14 mouse cellular contexts compared by ENCODE assay signal in genomic region chr13:53470437-53471151, GRCm38 (mm10). TPM values are rescaled to one million over a fixed set of nuclear protein-coding genes. Genes with fewer than 3 reads are reported as not detected.
DNase-seq lines count a peak whose midpoint lies in the region; ATAC-seq lines count a peak whose summit lies in the region.
"Had no signal": no experiment of that assay in that cellular context is flagged by ENCODE, and none has a peak within 500 bp of the region (broad histone marks: within the 10 kb centered on the region; RNA-seq: fewer than 3 reads in every experiment).

No protein-coding gene starts in this region.

- H3K9ac ChIP-seq in heart, embryonic 11.5 days (ENCODE audit: low read depth, low read length): no peak overlapping the region
- no peak overlapping the region for H3K9ac ChIP-seq in limb, embryonic 15.5 days
- H3K9ac ChIP-seq: liver, embryonic 14.5 days had no signal

- H3K9me3 ChIP-seq in heart, embryonic 11.5 days (replicated peaks; ENCODE audit: control insufficient read depth, low read length): no peaks in the 10 kb centered on the region
- no peaks in the 10 kb centered on the region for H3K9me3 ChIP-seq in hindbrain, embryonic 10.5 days
- no peaks in the 10 kb centered on the region for H3K9me3 ChIP-seq in limb, embryonic 15.5 days

- peak overlapping the region; percentile 71 for H3K4me3 ChIP-seq in heart, embryonic 11.5 days (ENCODE audit: low read depth, low read length)
- H3K4me3 ChIP-seq in hindbrain, embryonic 10.5 days: peak overlapping the region; percentile 59
- peak overlapping the region; percentile 59 for H3K4me3 ChIP-seq in limb, embryonic 15.5 days

- H3K27me3 ChIP-seq in heart, embryonic 11.5 days (ENCODE audit: control insufficient read depth, insufficient read depth, low read length): peaks cover 57% of the 10 kb centered on the region
- peaks cover 100% of the 10 kb centered on the region for H3K27me3 ChIP-seq in hindbrain, embryonic 10.5 days (ENCODE audit: insufficient read depth, poor library complexity, severe bottlenecking)
- peaks cover 73% of the 10 kb centered on the region for H3K27me3 ChIP-seq in limb, embryonic 15.5 days

- peak overlapping the region; percentile 69 for H3K4me2 ChIP-seq in heart, embryonic 11.5 days
- peak overlapping the region; percentile 89 for H3K4me2 ChIP-seq in limb, embryonic 15.5 days

- no peaks in the 10 kb centered on the region for H3K36me3 ChIP-seq in heart, embryonic 11.5 days (ENCODE audit: control insufficient read depth, insufficient read depth, low read length)
- peaks cover 5% of the 10 kb centered on the region; the same call in 1 of the 2 replicates for H3K36me3 ChIP-seq in hindbrain, embryonic 10.5 days
- no peaks in the 10 kb centered on the region for H3K36me3 ChIP-seq in limb, embryonic 15.5 days

- no peak overlapping the region for H3K27ac ChIP-seq in heart, embryonic 11.5 days (ENCODE audit: low read depth, low read length)
- peak overlapping the region; percentile 87 for H3K27ac ChIP-seq in hindbrain, embryonic 10.5 days
- H3K27ac ChIP-seq in limb, embryonic 15.5 days: no peak overlapping the region
- H3K27ac ChIP-seq: liver, embryonic 14.5 days had no signal

- ATAC-seq in heart, embryonic 11.5 days (replicated peaks; ENCODE audit: insufficient number of reproducible peaks, low FRiP score, low TSS enrichment): no peak
- no peak for ATAC-seq in limb, embryonic 15.5 days (ENCODE audit: insufficient number of reproducible peaks, low FRiP score, low TSS enrichment, low read depth)

- peaks cover 4% of the 10 kb centered on the region; the same call in 1 of the 2 replicates for H3K4me1 ChIP-seq in heart, embryonic 11.5 days (ENCODE audit: control insufficient read depth, insufficient read depth, low read length)
- H3K4me1 ChIP-seq in hindbrain, embryonic 10.5 days (replicated peaks): peaks cover 63% of the 10 kb centered on the region
- peaks cover 31% of the 10 kb centered on the region for H3K4me1 ChIP-seq in limb, embryonic 15.5 days

- DNase-seq in heart, postnatal 36 days: no peak
- DNase-seq in embryo, embryonic 10 days (ENCODE audit: low spot score): peak; percentile 42
- DNase-seq in hindbrain, embryonic 10.5 days (ENCODE audit: low spot score): no peak
- DNase-seq in layer of hippocampus, postnatal 14 days (ENCODE audit: low spot score in 2 of 2): no peak
- no peak for DNase-seq in spleen, adult 18-20 months
- no peak for DNase-seq in ovary, adult 18-20 months (ENCODE audit: low spot score)
- DNase-seq: adrenal gland, adult 2 months; layer of hippocampus, adult 9-11 months; thymus, adult 18-20 months had no signal

- 13% methylated on average over 9 of the region's 9 CpGs for WGBS in heart, embryonic 11.5 days (ENCODE audit: insufficient replicate concordance)
- WGBS in hindbrain, embryonic 10.5 days: 1% methylated on average over 9 of the region's 9 CpGs
- 25% methylated on average over 9 of the region's 9 CpGs for WGBS in limb, embryonic 15.5 days

- intact Hi-C loops in heart, postnatal 36 days (cut with DNase I): no loop called here

RNA-seq across cellular contexts. Expression of gene Msx2, which starts 2.3 kb away (rescaled TPM):
- polyA plus RNA-seq in heart, embryonic 11.5 days (2014; fragmentation: Nextera tagmentation; extraction: Ambion mirVana): 10.8 and 10.9 TPM in 2 replicates
- under 1 TPM; 0.62 to 0.67 TPM for total RNA-seq in heart, postnatal 36 days (2021)
- polyA plus RNA-seq in hindbrain, embryonic 10.5 days (2016; fragmentation: Nextera tagmentation; extraction: Ambion mirVana): 45.5 and 57.9 TPM in 2 replicates
- polyA plus RNA-seq in limb, embryonic 15.5 days (2015; fragmentation: Nextera tagmentation; extraction: Ambion mirVana): 22.7 and 25.4 TPM in 2 replicates
- 1 to 10 TPM in 1 of 2 experiments, under 1 TPM in 1; 0.94 to 1.0 TPM for total RNA-seq in layer of hippocampus, postnatal 14 days (2021)
- total RNA-seq: neutrophil, adult 5-6 weeks had no signal
- polyA plus RNA-seq: small intestine, adult 2 months had no signal
